Mouse (Mus musculus) kidney, embryonic 15.5 days (tissue): Measurements from ENCODE around the gene Cox20. TPM values are rescaled to one million over a fixed set of nuclear protein-coding genes. Genes with fewer than 3 reads are reported as not detected.
"Not testable (repeated sequence)": the region's sequence is repeated elsewhere in the genome, so short reads cannot be mapped to it uniquely, and the experiment has no call there.

Source experiments
- ATAC-seq: fragments of 200-750 bp; cut with Nextera tagmentation; replicated peaks from 2 replicates; pipeline ENCODE4 v1.8.0; 2017; ENCODE audit warnings: moderate TSS enrichment; ENCODE audit not compliant: low FRiP score
- H3K27ac ChIP-seq: fragments of 300-500 bp; sonication (generic); 2 replicates; pipeline ENCODE4 v1.5.1; 2015; ENCODE audit warnings: mild to moderate bottlenecking, inconsistent platforms
- H3K27me3 ChIP-seq: fragments of 300-500 bp; sonication (generic); 2 replicates; pipeline ENCODE4 v1.6.1; 2015; ENCODE audit warnings: inconsistent platforms
- H3K36me3 ChIP-seq: fragments of 300-500 bp; sonication (generic); 2 replicates; pipeline ENCODE4 v1.6.1; 2015; ENCODE audit warnings: inconsistent platforms
- H3K4me1 ChIP-seq: fragments of 300-500 bp; sonication (generic); 2 replicates; pipeline ENCODE4 v1.6.1; 2015; ENCODE audit warnings: inconsistent platforms
- H3K4me2 ChIP-seq: fragments of 300-500 bp; sonication (generic); 2 replicates; pipeline ENCODE4 v1.6.1; 2015; ENCODE audit warnings: moderate library complexity, mild to moderate bottlenecking, inconsistent platforms
- H3K4me3 ChIP-seq: fragments of 300-500 bp; sonication (generic); replicated peaks from 2 replicates; pipeline ENCODE4 v1.5.1; 2015; ENCODE audit warnings: mild to moderate bottlenecking, inconsistent platforms
- H3K9ac ChIP-seq: fragments of 300-500 bp; sonication (generic); 2 replicates; pipeline ENCODE4 v1.6.1; 2015; ENCODE audit warnings: mild to moderate bottlenecking, inconsistent platforms
- H3K9me3 ChIP-seq: fragments of 300-500 bp; sonication (generic); replicated peaks from 2 replicates; pipeline ENCODE4 v1.6.1; 2016; ENCODE audit warnings: inconsistent platforms
- WGBS: fragments of 180-500 bp; shearing (Covaris S2); methylation state at CpG from one replicate; pipeline ENCODE4 v1.1.7; 2015; ENCODE audit warnings: mixed read lengths; 5-methylcytosine and 5-hydroxymethylcytosine counted together
- polyA plus RNA-seq: library from polyadenylated mRNA; unstranded; fragments of >200 nt; fragmentation: Nextera tagmentation; extraction: Ambion mirVana; gene quantifications from 2 replicates; pipeline ENCODE4 v1.2.1, GENCODE M21; 2015

Gene Cox20
- polyA plus RNA-seq: 139 and 149 TPM in 2 replicates

DNA sequence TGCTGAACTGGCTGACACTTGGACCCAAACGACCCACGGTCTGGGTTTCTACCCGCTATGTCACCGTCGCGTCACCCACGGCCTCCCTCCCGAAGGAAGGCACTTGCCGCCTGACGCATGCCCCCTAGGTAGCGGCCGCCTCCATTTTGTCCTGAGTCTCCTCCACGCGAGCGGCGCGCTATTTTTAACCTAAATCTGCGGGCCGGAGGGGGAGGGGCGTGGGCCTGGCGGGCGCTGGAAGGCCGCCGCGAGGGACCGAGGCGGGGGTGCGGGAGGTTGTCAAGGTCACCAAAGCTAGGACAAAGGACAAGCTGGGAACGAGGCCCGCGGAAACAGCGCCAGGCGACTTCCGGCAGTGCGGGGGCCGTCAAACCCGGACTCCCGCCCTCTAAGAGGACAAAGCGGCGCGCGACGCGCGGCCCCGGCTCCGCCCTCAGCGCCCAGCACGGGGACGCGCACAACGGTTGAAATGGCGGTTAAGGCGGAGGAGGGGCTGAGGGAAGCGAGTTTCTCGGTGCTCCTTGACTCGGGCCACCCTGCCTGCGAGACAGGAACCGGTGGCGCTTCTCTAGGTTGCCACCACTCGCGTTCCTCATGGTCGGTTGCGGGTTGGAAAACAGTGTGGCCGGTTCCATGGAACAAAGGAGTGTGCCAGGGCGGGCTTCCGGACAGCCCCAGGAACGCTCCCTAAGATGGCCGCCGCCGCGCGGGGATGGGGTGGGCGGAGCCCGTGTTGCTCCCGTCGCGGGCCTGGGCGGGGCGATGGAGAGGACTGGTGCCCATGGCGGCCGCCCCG lies at the start of gene Cox20:
Gene Cox20, plus strand, starts transcription at position 742 of the 796 bp plus-strand sequence.
- Histone ChIP-seq H3K27ac (peak within 1 kb of the TSS; percentile 100), H3K4me3 (peak within 1 kb of the TSS; percentile 71), H3K9me3 (no peaks in the 10 kb centered on the region), H3K4me1 (peaks cover 30% of the 10 kb centered on the region), H3K27me3 (no peaks in the 10 kb centered on the region), H3K36me3 (peaks cover 31% of the 10 kb centered on the region), H3K9ac (peak within 1 kb of the TSS; percentile 80), H3K4me2 (peak within 1 kb of the TSS; percentile 63)
- under 1% methylated on average over 80 of the region's 83 CpGs for WGBS
- ATAC-seq: peak; percentile 96

GRCm38 (mm10) chr1:178270635-178271034 lies 48.3 kb upstream of the Cox20 start:
- no peaks in the 10 kb centered on the region for H3K36me3 ChIP-seq
- no peaks in the 10 kb centered on the region for H3K9me3 ChIP-seq
- no peaks in the 10 kb centered on the region for H3K27me3 ChIP-seq
- no peak overlapping the region for H3K4me2 ChIP-seq
- H3K27ac ChIP-seq: no peak overlapping the region
- no peak overlapping the region for H3K4me3 ChIP-seq
- ATAC-seq: no peak
- peaks cover 5% of the 10 kb centered on the region for H3K4me1 ChIP-seq
- no peak overlapping the region for H3K9ac ChIP-seq
- WGBS: 66% methylated on average over 6 of the region's 6 CpGs

DNA sequence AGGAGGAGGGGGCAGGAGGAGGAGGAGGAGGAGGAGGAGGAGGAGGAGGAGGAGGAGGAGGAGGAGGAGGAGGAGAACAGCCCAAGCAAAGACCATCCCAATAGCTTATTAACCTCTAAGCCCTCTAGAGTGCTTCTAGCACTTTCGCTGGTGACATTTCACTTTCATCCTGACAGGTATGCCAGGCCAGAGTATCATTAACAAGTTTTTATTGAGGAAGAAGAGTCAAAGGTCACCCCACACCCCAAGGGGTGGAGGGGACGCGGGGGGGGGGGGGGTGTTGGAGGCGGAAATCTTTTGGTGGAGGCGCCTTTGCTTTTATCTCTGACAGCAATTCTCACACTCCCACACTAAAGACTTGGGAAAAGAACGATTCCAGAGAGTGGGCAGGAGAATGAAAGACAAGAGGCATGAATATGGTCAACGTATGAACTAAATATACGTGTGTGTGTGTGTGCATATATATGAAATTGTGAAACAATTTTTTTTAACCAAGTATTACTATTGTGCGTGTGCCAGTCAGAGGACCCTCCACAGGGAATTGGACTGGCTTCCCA lies 43.7 kb upstream of the Cox20 start:
- H3K4me2 ChIP-seq: peak overlapping the region; percentile 94
- peaks cover 4% of the 10 kb centered on the region; the same call in 1 of the 2 replicates for H3K27me3 ChIP-seq
- no peak overlapping the region for H3K9ac ChIP-seq
- 4% methylated on average over 9 of the region's 9 CpGs for whole genome bisulfite sequencing
- H3K4me1 ChIP-seq: peaks cover 20% of the 10 kb centered on the region
- peak overlapping the region; percentile 72 for H3K4me3 ChIP-seq
- no peaks in the 10 kb centered on the region for H3K36me3 ChIP-seq
- H3K27ac ChIP-seq: no peak overlapping the region
- H3K9me3 ChIP-seq: no peaks in the 10 kb centered on the region
- ATAC-seq: peak; percentile 9; the same call in 1 of the 2 replicates

GRCm38 (mm10) chr1:178275738-178276053 lies 43.2 kb upstream of the Cox20 start:
- H3K36me3 ChIP-seq: no peaks in the 10 kb centered on the region
- H3K9me3 ChIP-seq: no peaks in the 10 kb centered on the region
- ATAC-seq: peak; percentile 68
- peaks cover 4% of the 10 kb centered on the region; the same call in 1 of the 2 replicates for H3K27me3 ChIP-seq
- WGBS: 2% methylated on average over 11 of the region's 11 CpGs
- H3K4me2 ChIP-seq: peak overlapping the region; percentile 94
- 0 out of 2 replicates have a peak overlapping the region, but pooled peaks have one; percentile 45 for H3K27ac ChIP-seq
- H3K4me1 ChIP-seq: peaks cover 20% of the 10 kb centered on the region
- peak overlapping the region; percentile 69 for H3K9ac ChIP-seq
- H3K4me3 ChIP-seq: peak overlapping the region; percentile 72

DNA sequence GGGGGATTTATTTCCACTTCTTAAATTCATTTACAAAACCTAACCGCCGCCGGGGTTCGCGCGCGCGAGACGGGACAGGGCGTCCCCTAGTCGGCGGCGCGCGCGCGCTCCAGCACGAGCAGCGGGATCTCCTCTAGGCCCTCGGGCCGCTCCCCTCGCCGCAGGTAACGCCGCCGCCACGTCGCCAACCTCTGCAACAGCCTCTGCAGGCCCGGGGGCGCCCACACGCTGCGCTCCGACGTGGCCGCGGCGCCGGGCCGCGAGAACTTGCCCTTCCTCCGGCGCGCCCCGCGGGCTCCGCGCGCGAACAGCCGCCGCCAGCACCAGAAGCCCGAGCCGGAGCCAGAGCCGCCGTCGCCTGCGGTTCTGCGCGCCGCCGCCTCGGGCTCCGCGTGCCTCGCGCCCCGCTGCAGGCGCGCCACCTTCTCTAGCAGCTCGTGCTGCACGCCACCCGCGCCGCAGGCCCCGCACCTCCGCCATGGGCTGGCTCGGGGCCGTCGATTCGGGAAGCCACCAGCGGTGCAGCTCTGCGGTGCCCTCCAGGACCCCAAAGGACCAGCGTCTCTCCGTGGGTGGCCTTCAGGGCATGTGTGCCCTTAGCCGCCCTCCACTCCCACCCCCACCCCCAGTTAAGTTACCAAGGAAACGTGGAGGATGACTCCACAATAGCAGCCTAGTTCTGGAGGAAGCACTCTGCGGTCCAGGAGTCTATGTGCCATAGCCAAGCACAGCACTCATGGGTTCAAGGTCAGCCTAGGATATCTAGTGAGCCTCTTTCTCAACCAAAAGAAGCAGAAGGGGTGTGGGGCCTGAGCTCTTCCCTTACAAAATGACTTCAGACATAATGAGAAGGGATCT lies 42.6 kb upstream of the Cox20 start:
- peaks cover 20% of the 10 kb centered on the region for H3K4me1 ChIP-seq
- peak overlapping the region; percentile 72 for H3K4me3 ChIP-seq
- no peaks in the 10 kb centered on the region for H3K9me3 ChIP-seq
- H3K36me3 ChIP-seq: no peaks in the 10 kb centered on the region
- H3K27ac ChIP-seq: peak overlapping the region; percentile 45; the same call in 1 of the 2 replicates
- under 1% methylated on average over 78 of the region's 87 CpGs for WGBS
- H3K4me2 ChIP-seq: peak overlapping the region; percentile 94
- ATAC-seq: peak; percentile 82
- peak overlapping the region; percentile 69 for H3K9ac ChIP-seq
- peaks cover 4% of the 10 kb centered on the region; the same call in 1 of the 2 replicates for H3K27me3 ChIP-seq

DNA sequence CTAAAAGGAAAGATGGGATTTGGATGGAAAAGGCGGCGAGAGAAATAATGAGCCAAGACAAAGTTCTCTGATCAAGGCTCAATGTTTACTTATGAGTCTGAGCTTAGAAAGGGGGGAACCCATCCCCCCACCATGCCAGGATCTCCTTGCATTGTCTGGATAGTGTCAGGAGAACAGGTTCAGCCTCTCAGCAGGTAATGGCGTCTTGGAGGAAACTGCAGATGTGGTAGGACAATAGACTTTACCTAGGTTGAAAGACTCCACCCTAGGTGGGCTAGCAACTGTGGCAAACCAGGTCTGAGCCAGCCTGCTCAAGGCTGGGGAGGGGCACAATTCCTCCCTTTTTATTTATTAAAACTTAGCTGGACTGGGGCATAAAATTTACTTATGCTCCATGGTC lies 35.6 kb upstream of the Cox20 start:
- not testable (repeated sequence) for H3K9me3 ChIP-seq, H3K4me2 ChIP-seq, H3K4me3 ChIP-seq, H3K27ac ChIP-seq, H3K9ac ChIP-seq, ATAC-seq, H3K4me1 ChIP-seq, H3K27me3 ChIP-seq, H3K36me3 ChIP-seq
- 85% methylated on average over 3 of the region's 3 CpGs for WGBS

GRCm38 (mm10) chr1:178283946-178284720 lies 34.8 kb upstream of the Cox20 start:
- ATAC-seq: no peak
- no peaks in the 10 kb centered on the region for H3K36me3 ChIP-seq
- no peak overlapping the region for H3K4me2 ChIP-seq
- no peaks in the 10 kb centered on the region for H3K9me3 ChIP-seq
- H3K4me1 ChIP-seq: no peaks in the 10 kb centered on the region
- no peak overlapping the region for H3K4me3 ChIP-seq
- no peak overlapping the region for H3K27ac ChIP-seq
- 68% methylated on average over 2 of the region's 2 CpGs for WGBS
- no peak overlapping the region for H3K9ac ChIP-seq
- no peaks in the 10 kb centered on the region for H3K27me3 ChIP-seq

DNA sequence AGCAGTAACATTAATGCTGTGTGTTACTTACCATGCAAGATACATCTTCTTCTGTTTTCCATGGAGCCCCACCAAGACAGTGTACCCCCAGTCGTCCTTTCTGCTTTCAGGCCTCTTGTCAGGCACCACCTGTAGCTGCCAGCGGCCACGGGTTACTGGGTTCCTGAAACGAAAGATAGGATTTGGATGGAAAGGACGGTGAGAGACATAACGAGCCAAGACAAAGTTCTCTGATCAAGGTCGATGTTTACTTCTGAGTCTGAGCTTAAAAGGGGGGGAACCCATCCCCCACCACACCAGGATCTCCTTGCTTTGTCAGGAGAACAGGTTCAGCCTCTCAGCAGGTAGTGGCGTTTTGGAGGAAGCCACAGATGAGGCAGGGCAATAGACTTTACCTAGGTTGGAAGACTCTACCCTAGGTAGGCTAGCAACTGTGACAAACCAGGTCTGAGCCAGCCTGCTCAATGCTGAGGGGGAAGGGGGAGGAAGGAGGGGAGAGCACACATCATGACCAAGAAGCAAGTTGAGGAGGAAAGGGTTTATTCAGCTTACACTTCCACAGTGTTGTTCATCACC lies 31.2 kb upstream of the Cox20 start:
- Histone ChIP-seq H3K4me3 (no peak overlapping the region), H3K36me3 (no peaks in the 10 kb centered on the region), H3K27me3 (no peaks in the 10 kb centered on the region), H3K9ac (no peak overlapping the region), H3K9me3 (no peaks in the 10 kb centered on the region), H3K27ac (no peak overlapping the region), H3K4me1 (no peaks in the 10 kb centered on the region), H3K4me2 (no peak overlapping the region)
- no peak for ATAC-seq
- WGBS: 69% methylated on average over 8 of the region's 8 CpGs

GRCm38 (mm10) chr1:178291716-178292115 lies 27.2 kb upstream of the Cox20 start:
- Histone ChIP-seq H3K27ac (no peak overlapping the region), H3K9ac (no peak overlapping the region), H3K9me3 (no peaks in the 10 kb centered on the region), H3K36me3 (no peaks in the 10 kb centered on the region), H3K27me3 (no peaks in the 10 kb centered on the region), H3K4me3 (no peak overlapping the region), H3K4me1 (no peaks in the 10 kb centered on the region), H3K4me2 (no peak overlapping the region)
- 72% methylated on average over 3 of the region's 3 CpGs for WGBS
- ATAC-seq: no peak

DNA sequence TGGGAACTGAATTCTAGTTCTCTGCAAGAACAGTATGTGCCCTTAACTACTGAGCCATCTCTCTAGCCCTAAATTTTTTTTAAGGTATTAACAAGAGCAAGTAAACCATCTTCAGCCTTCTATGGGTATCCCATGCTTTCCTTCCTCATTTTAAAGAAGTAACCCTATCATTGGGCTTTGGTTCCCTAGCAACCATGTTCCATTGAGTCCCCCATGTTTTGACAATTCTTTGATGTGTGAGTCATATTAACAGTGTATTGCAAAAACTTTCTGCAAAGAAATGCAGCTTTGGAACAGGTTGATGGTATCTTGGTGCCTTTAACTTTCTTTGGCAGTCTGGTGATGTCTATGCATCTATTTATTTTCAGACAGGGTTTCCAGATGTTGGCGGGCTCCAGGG lies 24.9 kb upstream of the Cox20 start:
- Histone ChIP-seq H3K4me2 (no peak overlapping the region), H3K4me3 (no peak overlapping the region), H3K36me3 (no peaks in the 10 kb centered on the region), H3K4me1 (no peaks in the 10 kb centered on the region), H3K27ac (no peak overlapping the region), H3K27me3 (no peaks in the 10 kb centered on the region), H3K9ac (no peak overlapping the region), H3K9me3 (no peaks in the 10 kb centered on the region)
- ATAC-seq: no peak
- WGBS: 90% methylated on average over 1 of the region's 1 CpGs

DNA sequence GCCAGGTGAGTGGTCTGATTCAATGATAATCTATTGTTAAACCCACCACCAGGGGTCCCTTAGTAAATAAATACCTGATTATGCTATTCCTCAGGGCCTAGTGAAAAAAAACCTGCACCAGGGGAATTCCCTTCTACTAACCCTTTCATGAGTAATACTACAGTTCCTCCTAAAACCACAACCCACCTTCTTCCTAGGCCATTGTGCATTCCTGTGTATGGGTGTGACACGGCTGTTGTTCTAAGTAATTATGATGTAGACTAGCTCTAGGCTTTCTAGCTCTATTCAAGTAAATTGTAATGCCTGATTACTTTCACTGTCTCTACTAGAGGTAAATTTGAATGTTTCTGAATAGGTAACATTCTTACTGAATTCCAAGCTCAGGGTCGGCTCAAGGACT lies 17.7 kb upstream of the Cox20 start:
- not testable (repeated sequence) for H3K36me3 ChIP-seq, H3K27me3 ChIP-seq, H3K4me1 ChIP-seq, H3K27ac ChIP-seq, H3K9ac ChIP-seq, H3K4me3 ChIP-seq, ATAC-seq, H3K9me3 ChIP-seq, H3K4me2 ChIP-seq
- WGBS: 87% methylated on average over 2 of the region's 2 CpGs
